Mouse (Mus musculus): Measurements from ENCODE around the gene Prkd3. TPM values are rescaled to one million over a fixed set of nuclear protein-coding genes. Genes with fewer than 3 reads are reported as not detected.

Gene Prkd3
- polyA plus RNA-seq, 1 experiment = not detected

GRCm38 (mm10) chr17:78983166-78983565 lies 37.5 kb downstream of the Prkd3 start:
- TF ChIP-seq GATA1 (IDR thresholded peaks at IDR 0.05; ENCODE audit: low read length) = no peak

- no peak for TF ChIP-seq GATA1 (IDR thresholded peaks at IDR 0.05; ENCODE audit: low read length)
These were observed 52.1 kb downstream of the Prkd3 start for GRCm38 (mm10) chr17:78968500-78968899.

GRCm38 (mm10) chr17:78966092-78966883 lies 54.3 kb downstream of the Prkd3 start:
- TF ChIP-seq GATA1 (IDR thresholded peaks at IDR 0.05; ENCODE audit: low read length) = no peak

GRCm38 (mm10) chr17:78964387-78964786 lies 56.2 kb downstream of the Prkd3 start:
- TF ChIP-seq GATA1 (IDR thresholded peaks at IDR 0.05; ENCODE audit: low read length) = no peak

GRCm38 (mm10) chr17:78959473-78959872 lies 61.1 kb downstream of the Prkd3 start:
- no peak for TF ChIP-seq GATA1 (IDR thresholded peaks at IDR 0.05; ENCODE audit: low read length)

- no peak for TF ChIP-seq GATA1 (IDR thresholded peaks at IDR 0.05; ENCODE audit: low read length)
These were observed 67.4 kb downstream of the Prkd3 start for GRCm38 (mm10) chr17:78953240-78953639.

- TF ChIP-seq GATA1 (IDR thresholded peaks at IDR 0.05; ENCODE audit: low read length) = no peak
These were observed 68.5 kb downstream of the Prkd3 start for GRCm38 (mm10) chr17:78952070-78952469.

GRCm38 (mm10) chr17:78951225-78951624 lies 69.4 kb downstream of the Prkd3 start:
- no peak for TF ChIP-seq GATA1 (IDR thresholded peaks at IDR 0.05; ENCODE audit: low read length)

- TF ChIP-seq GATA1 (IDR thresholded peaks at IDR 0.05; ENCODE audit: low read length) = no peak
These were observed 78.0 kb downstream of the Prkd3 start for GRCm38 (mm10) chr17:78942579-78942978.

- no peak for TF ChIP-seq GATA1 (IDR thresholded peaks at IDR 0.05; ENCODE audit: low read length)
These were observed 81.7 kb downstream of the Prkd3 start for GRCm38 (mm10) chr17:78938927-78939326.

- TF ChIP-seq GATA1 (IDR thresholded peaks at IDR 0.05; ENCODE audit: low read length) = no peak
These were observed 83.3 kb downstream of the Prkd3 start for GRCm38 (mm10) chr17:78937229-78937853.

GRCm38 (mm10) chr17:78936466-78937228 lies 84.0 kb downstream of the Prkd3 start, which contains the start of the genes Cebpz and Ndufaf7:
Gene Cebpz (minus strand): TSS chr17:78937066.
Gene Ndufaf7 (plus strand): TSS chr17:78937136.
- TF ChIP-seq GATA1 (IDR thresholded peaks at IDR 0.05; ENCODE audit: low read length) = no peak

- TF ChIP-seq GATA1 (IDR thresholded peaks at IDR 0.05; ENCODE audit: low read length) = no peak
These were observed 84.8 kb downstream of the Prkd3 start for GRCm38 (mm10) chr17:78935857-78936256.

- TF ChIP-seq GATA1 (IDR thresholded peaks at IDR 0.05; ENCODE audit: low read length) = no peak
These were observed 102.9 kb downstream of the Prkd3 start for GRCm38 (mm10) chr17:78917696-78918095.

GRCm38 (mm10) chr17:78916899-78917298 lies 103.7 kb downstream of the Prkd3 start:
- TF ChIP-seq GATA1 (IDR thresholded peaks at IDR 0.05; ENCODE audit: low read length) = no peak

GRCm38 (mm10) chr17:78916369-78916813 lies 104.2 kb downstream of the Prkd3 start, which contains the start of gene Cebpzos:
Gene Cebpzos (plus strand): TSS chr17:78916500.
- no peak for TF ChIP-seq GATA1 (IDR thresholded peaks at IDR 0.05; ENCODE audit: low read length)
